Mouse (Mus musculus): Measurements from ENCODE around the gene Ppp2ca. TPM values are rescaled to one million over a fixed set of nuclear protein-coding genes. Genes with fewer than 3 reads are reported as not detected.
A peak's percentile ranks its signal among the peaks of the same experiment; 100 is the strongest.
"Not testable (repeated sequence)": the region's sequence is repeated elsewhere in the genome, so short reads cannot be mapped to it uniquely, and the experiment has no call there.

The Ppp2ca gene
- polyA plus RNA-seq, 1 experiment from 2014 or later, result 75.1 TPM

DNA sequence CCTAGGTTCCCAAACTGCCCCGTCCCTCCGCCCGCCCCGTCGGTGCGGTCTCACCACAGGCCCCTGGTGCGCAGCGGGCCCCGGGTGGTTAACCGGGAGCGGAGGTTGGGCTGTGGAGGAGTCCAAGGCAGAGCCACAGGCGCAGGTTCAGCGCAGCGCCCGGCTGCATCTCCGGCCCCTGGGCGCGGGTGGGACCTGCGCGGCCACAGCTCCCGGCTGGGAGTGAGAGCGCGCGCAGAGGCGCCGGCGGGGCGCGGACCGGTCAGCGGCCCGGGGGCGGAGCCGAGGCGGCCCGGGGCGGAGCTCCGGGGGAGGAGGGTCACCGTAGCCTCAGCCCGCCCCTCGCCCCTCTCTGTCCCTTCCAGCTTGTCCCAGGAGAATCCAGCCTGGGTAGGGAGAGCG lies 69.4 kb downstream of the Ppp2ca start:
- H3K27ac ChIP-seq (ENCODE audit: low read length); H3K4me1 ChIP-seq (ENCODE audit: insufficient read depth, low read length); H3K9me3 ChIP-seq (ENCODE audit: low read length); H3K36me3 ChIP-seq (ENCODE audit: insufficient read depth, low read length): not testable (repeated sequence)
- WGBS, result 1% methylated on average over 28 of the region's 42 CpGs
- Histone ChIP-seq H3K4me3 (ENCODE audit: low read length) (peak overlapping the region; percentile 58), H3K4me2 (replicated peaks; ENCODE audit: low read depth, low read length) (peak overlapping the region; percentile 77), H3K27me3 (ENCODE audit: insufficient read depth, low read length) (peaks cover 21% of the 10 kb centered on the region), H3K9ac (replicated peaks; ENCODE audit: low read length) (peak overlapping the region; percentile 64)
- ATAC-seq (ENCODE audit: low FRiP score, low TSS enrichment), result peak; percentile 88

DNA sequence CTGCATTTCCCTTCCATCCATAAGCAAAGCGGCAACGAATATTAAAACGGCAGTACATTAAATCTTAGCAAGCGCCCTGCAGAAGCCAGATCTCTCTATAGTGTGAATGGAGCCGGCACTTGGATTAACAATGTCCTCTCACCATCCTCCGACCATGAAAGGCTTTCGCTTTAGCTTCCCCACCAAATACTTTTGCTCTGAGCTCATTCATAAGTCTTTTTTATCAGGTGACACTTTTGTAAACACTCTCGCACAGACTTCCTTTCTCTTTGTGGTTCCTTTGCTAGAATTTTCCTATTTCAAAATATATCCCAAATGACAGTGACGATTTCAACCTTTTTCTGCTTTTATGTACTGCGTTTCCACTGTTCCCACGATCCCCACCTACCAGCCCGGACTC lies 70.0 kb downstream of the Ppp2ca start:
- ATAC-seq (ENCODE audit: low FRiP score, low TSS enrichment), result 0 out of 2 replicates have a peak, but pooled peaks have one; percentile 12
- no peaks in the 10 kb centered on the region for H3K9me3 ChIP-seq (ENCODE audit: low read length)
- peak overlapping the region; percentile 58 for H3K4me3 ChIP-seq (ENCODE audit: low read length)
- H3K9ac ChIP-seq (replicated peaks; ENCODE audit: low read length), result peak overlapping the region; percentile 55; the same call in 1 of the 2 replicates
- peak overlapping the region; percentile 77 for H3K4me2 ChIP-seq (replicated peaks; ENCODE audit: low read depth, low read length)
- WGBS, result 14% methylated on average over 12 of the region's 12 CpGs
- no peaks in the 10 kb centered on the region for H3K4me1 ChIP-seq (ENCODE audit: insufficient read depth, low read length)
- peaks cover 21% of the 10 kb centered on the region for H3K27me3 ChIP-seq (ENCODE audit: insufficient read depth, low read length)
- H3K36me3 ChIP-seq (ENCODE audit: insufficient read depth, low read length), result no peaks in the 10 kb centered on the region
- no peak overlapping the region for H3K27ac ChIP-seq (ENCODE audit: low read length)

Small RNAs within 50 kb of the gene (microRNA-seq; reads per million reads assigned to microRNA genes)
- gene Gm24157 (not detected), gene Mir3061 (13.8 reads per million, percentile 34 among the genes with 10 or more reads in this experiment)

Other genes starting within 250 kb of the Ppp2ca start
- 0.87 and 1.1 TPM in 2 replicates for gene Jade2, start 241.0 kb upstream of the Ppp2ca start, polyA plus RNA-seq (2015; fragmentation: Nextera tagmentation; extraction: Ambion mirVana)
- 95.5 and 99.8 TPM in 2 replicates for gene Cdkn2aipnl, start 131.0 kb upstream of the Ppp2ca start, polyA plus RNA-seq (2015; fragmentation: Nextera tagmentation; extraction: Ambion mirVana)
- gene Ube2b, start 97.9 kb upstream of the Ppp2ca start, polyA plus RNA-seq (2015; fragmentation: Nextera tagmentation; extraction: Ambion mirVana), result 216 and 220 TPM in 2 replicates
- 7.8 and 9.2 TPM in 2 replicates for gene Cdkl3, start 94.5 kb upstream of the Ppp2ca start, polyA plus RNA-seq (2015; fragmentation: Nextera tagmentation; extraction: Ambion mirVana)
- gene Olfr1373, start 46.8 kb downstream of the Ppp2ca start, polyA plus RNA-seq (2015; fragmentation: Nextera tagmentation; extraction: Ambion mirVana), result not detected in 2 replicates
- not detected in 2 replicates for gene Olfr1371, start 115.3 kb downstream of the Ppp2ca start, polyA plus RNA-seq (2015; fragmentation: Nextera tagmentation; extraction: Ambion mirVana)
- gene Skp1a, start 133.3 kb downstream of the Ppp2ca start, polyA plus RNA-seq (2015; fragmentation: Nextera tagmentation; extraction: Ambion mirVana), result 742 and 792 TPM in 2 replicates
- gene Tcf7, start 184.3 kb downstream of the Ppp2ca start, polyA plus RNA-seq (2015; fragmentation: Nextera tagmentation; extraction: Ambion mirVana), result 5.6 and 7.1 TPM in 2 replicates